Mouse (Mus musculus): Measurements from ENCODE around the gene C330007P06Rik. TPM values are rescaled to one million over a fixed set of nuclear protein-coding genes. Genes with fewer than 3 reads are reported as not detected.

C330007P06Rik gene
- polyA plus RNA-seq, 1 experiment from 2014 or later: 30.7 TPM

- H3K36me3 ChIP-seq: no peaks in the 10 kb centered on the region
- no peak overlapping the region for H3K27ac ChIP-seq
- WGBS: 77% methylated on average over 4 of the region's 4 CpGs
- no peaks in the 10 kb centered on the region for H3K27me3 ChIP-seq (replicated peaks)
- no peak overlapping the region for H3K4me2 ChIP-seq (replicated peaks)
- no peak for ATAC-seq (ENCODE audit: low FRiP score, low read depth)
- H3K9ac ChIP-seq: no peak overlapping the region
- H3K4me1 ChIP-seq: no peaks in the 10 kb centered on the region
- no peaks in the 10 kb centered on the region for H3K9me3 ChIP-seq
- no peak overlapping the region for H3K4me3 ChIP-seq
Measured at GRCm38 (mm10) chrX:36831632-36832031, 42.3 kb downstream of the C330007P06Rik start.

GRCm38 (mm10) chrX:36830271-36830670 is 43.6 kb downstream of the C330007P06Rik start:
- Histone ChIP-seq H3K4me3 (no peak overlapping the region), H3K9ac (no peak overlapping the region), H3K9me3 (no peaks in the 10 kb centered on the region), H3K27me3 (replicated peaks) (no peaks in the 10 kb centered on the region), H3K4me2 (replicated peaks) (no peak overlapping the region), H3K4me1 (no peaks in the 10 kb centered on the region), H3K36me3 (no peaks in the 10 kb centered on the region), H3K27ac (no peak overlapping the region)
- WGBS: 45% methylated on average over 5 of the region's 5 CpGs
- no peak for ATAC-seq (ENCODE audit: low FRiP score, low read depth)

GRCm38 (mm10) chrX:36826873-36827272 is 47.0 kb downstream of the C330007P06Rik start:
- H3K4me2 ChIP-seq (replicated peaks): no peak overlapping the region
- ATAC-seq (ENCODE audit: low FRiP score, low read depth): no peak
- H3K9me3 ChIP-seq: no peaks in the 10 kb centered on the region
- H3K36me3 ChIP-seq: no peaks in the 10 kb centered on the region
- no peaks in the 10 kb centered on the region for H3K27me3 ChIP-seq (replicated peaks)
- no peaks in the 10 kb centered on the region for H3K4me1 ChIP-seq
- H3K9ac ChIP-seq: no peak overlapping the region
- 95% methylated on average over 3 of the region's 5 CpGs for WGBS
- H3K4me3 ChIP-seq: no peak overlapping the region
- no peak overlapping the region for H3K27ac ChIP-seq

- Histone ChIP-seq H3K27me3 (replicated peaks) (no peaks in the 10 kb centered on the region), H3K27ac (no peak overlapping the region), H3K4me2 (replicated peaks) (no peak overlapping the region), H3K9ac (no peak overlapping the region), H3K4me3 (no peak overlapping the region), H3K4me1 (no peaks in the 10 kb centered on the region), H3K9me3 (no peaks in the 10 kb centered on the region), H3K36me3 (no peaks in the 10 kb centered on the region)
- WGBS: 75% methylated on average over 2 of the region's 2 CpGs
- no peak for ATAC-seq (ENCODE audit: low FRiP score, low read depth)
Measured at GRCm38 (mm10) chrX:36825032-36825431, 48.9 kb downstream of the C330007P06Rik start.

GRCm38 (mm10) chrX:36823932-36824711 is 49.8 kb downstream of the C330007P06Rik start:
- WGBS: 82% methylated on average over 10 of the region's 10 CpGs
- Histone ChIP-seq H3K4me1 (no peaks in the 10 kb centered on the region), H3K36me3 (no peaks in the 10 kb centered on the region)

GRCm38 (mm10) chrX:36820201-36820600 is 53.7 kb downstream of the C330007P06Rik start:
- Histone ChIP-seq H3K9me3 (no peaks in the 10 kb centered on the region), H3K36me3 (no peaks in the 10 kb centered on the region), H3K9ac (no peak overlapping the region), H3K4me1 (no peaks in the 10 kb centered on the region), H3K4me2 (replicated peaks) (no peak overlapping the region), H3K4me3 (no peak overlapping the region), H3K27me3 (replicated peaks) (no peaks in the 10 kb centered on the region), H3K27ac (no peak overlapping the region)
- WGBS: 20% methylated on average over 4 of the region's 4 CpGs
- ATAC-seq (ENCODE audit: low FRiP score, low read depth): peak; percentile 53

More at GRCm38 (mm10) chrX:36823932-36824711, 49.8 kb downstream of the C330007P06Rik start:
- ATAC-seq (ENCODE audit: low FRiP score, low read depth): no peak
- Histone ChIP-seq H3K27me3 (replicated peaks) (no peaks in the 10 kb centered on the region), H3K4me2 (replicated peaks) (no peak overlapping the region), H3K27ac (no peak overlapping the region), H3K4me3 (no peak overlapping the region), H3K9me3 (no peaks in the 10 kb centered on the region), H3K9ac (no peak overlapping the region)

- H3K27me3 ChIP-seq (replicated peaks): no peaks in the 10 kb centered on the region
- H3K36me3 ChIP-seq: no peaks in the 10 kb centered on the region
- H3K4me2 ChIP-seq (replicated peaks): no peak overlapping the region
- H3K27ac ChIP-seq: no peak overlapping the region
- WGBS: 57% methylated on average over 4 of the region's 4 CpGs
- H3K4me3 ChIP-seq: no peak overlapping the region
- no peak for ATAC-seq (ENCODE audit: low FRiP score, low read depth)
- H3K4me1 ChIP-seq: no peaks in the 10 kb centered on the region
- no peaks in the 10 kb centered on the region for H3K9me3 ChIP-seq
- no peak overlapping the region for H3K9ac ChIP-seq
Measured at GRCm38 (mm10) chrX:36819575-36819974, 54.3 kb downstream of the C330007P06Rik start.

GRCm38 (mm10) chrX:36816953-36817441 is 56.9 kb downstream of the C330007P06Rik start:
- H3K4me2 ChIP-seq (replicated peaks): peak overlapping the region; percentile 49
- H3K9ac ChIP-seq: no peak overlapping the region
- no peaks in the 10 kb centered on the region for H3K4me1 ChIP-seq
- H3K27ac ChIP-seq: peak overlapping the region; percentile 72
- H3K27me3 ChIP-seq (replicated peaks): no peaks in the 10 kb centered on the region
- peak; percentile 88 for ATAC-seq (ENCODE audit: low FRiP score, low read depth)
- WGBS: 10% methylated on average over 10 of the region's 10 CpGs
- H3K36me3 ChIP-seq: no peaks in the 10 kb centered on the region
- H3K4me3 ChIP-seq: no peak overlapping the region
- no peaks in the 10 kb centered on the region for H3K9me3 ChIP-seq

- H3K4me1 ChIP-seq: no peaks in the 10 kb centered on the region
- H3K4me2 ChIP-seq (replicated peaks): peak overlapping the region; percentile 49
- WGBS: 31% methylated on average over 8 of the region's 8 CpGs
- H3K4me3 ChIP-seq: no peak overlapping the region
- ATAC-seq (ENCODE audit: low FRiP score, low read depth): peak; percentile 51
- no peaks in the 10 kb centered on the region for H3K27me3 ChIP-seq (replicated peaks)
- H3K27ac ChIP-seq: peak overlapping the region; percentile 72; the same call in 1 of the 2 replicates
- H3K9ac ChIP-seq: no peak overlapping the region
- H3K36me3 ChIP-seq: no peaks in the 10 kb centered on the region
- no peaks in the 10 kb centered on the region for H3K9me3 ChIP-seq
Measured at GRCm38 (mm10) chrX:36816368-36816899, 57.5 kb downstream of the C330007P06Rik start.

GRCm38 (mm10) chrX:36815439-36815838 is 58.5 kb downstream of the C330007P06Rik start:
- Histone ChIP-seq H3K4me3 (no peak overlapping the region), H3K4me1 (no peaks in the 10 kb centered on the region), H3K9me3 (no peaks in the 10 kb centered on the region), H3K27me3 (replicated peaks) (no peaks in the 10 kb centered on the region), H3K27ac (no peak overlapping the region), H3K36me3 (no peaks in the 10 kb centered on the region), H3K4me2 (replicated peaks) (no peak overlapping the region), H3K9ac (no peak overlapping the region)
- ATAC-seq (ENCODE audit: low FRiP score, low read depth): no peak
- WGBS: 83% methylated on average over 4 of the region's 4 CpGs

GRCm38 (mm10) chrX:36815022-36815421 is 58.9 kb downstream of the C330007P06Rik start:
- no peaks in the 10 kb centered on the region for H3K9me3 ChIP-seq
- H3K4me1 ChIP-seq: no peaks in the 10 kb centered on the region
- no peak overlapping the region for H3K27ac ChIP-seq
- no peak overlapping the region for H3K9ac ChIP-seq
- no peak overlapping the region for H3K4me2 ChIP-seq (replicated peaks)
- 87% methylated on average over 4 of the region's 4 CpGs for WGBS
- ATAC-seq (ENCODE audit: low FRiP score, low read depth): no peak
- H3K27me3 ChIP-seq (replicated peaks): no peaks in the 10 kb centered on the region
- H3K36me3 ChIP-seq: no peaks in the 10 kb centered on the region
- no peak overlapping the region for H3K4me3 ChIP-seq

- 74% methylated on average over 8 of the region's 8 CpGs for WGBS
Measured at GRCm38 (mm10) chrX:36814161-36814836, 59.6 kb downstream of the C330007P06Rik start.

More at GRCm38 (mm10) chrX:36814161-36814836, 59.6 kb downstream of the C330007P06Rik start:
- no peak for ATAC-seq (ENCODE audit: low FRiP score, low read depth)
- no peaks in the 10 kb centered on the region for H3K9me3 ChIP-seq
- H3K36me3 ChIP-seq: no peaks in the 10 kb centered on the region
- H3K27ac ChIP-seq: no peak overlapping the region
- no peak overlapping the region for H3K9ac ChIP-seq
- no peak overlapping the region for H3K4me2 ChIP-seq (replicated peaks)
- no peak overlapping the region for H3K4me3 ChIP-seq
- no peaks in the 10 kb centered on the region for H3K27me3 ChIP-seq (replicated peaks)
- no peaks in the 10 kb centered on the region for H3K4me1 ChIP-seq
